Mouse (Mus musculus) thymus, postnatal 4 days (tissue): ENCODE measurements at regions not wholly inside any gene's neighbourhood (a gene's known extent, or its start where the extent isn't known, plus 50 kb on each side); places are given as distances from the start of the nearest gene placed in this dataset.

Source experiments
- DNase-seq: peaks from one replicate; pipeline ENCODE4 v3.0.0; 2021

- DNase-seq = no peak
Measured at GRCm38 (mm10) chrX:52668679-52669078, 54.9 kb upstream of the Gpc3 start.

GRCm38 (mm10) chrX:52679045-52679444 lies 65.3 kb upstream of the Gpc3 start:
- peak; percentile 72 for DNase-seq

GRCm38 (mm10) chrX:52694392-52694791 lies 80.6 kb upstream of the Gpc3 start:
- DNase-seq = no peak

- DNase-seq = no peak
Measured at GRCm38 (mm10) chrX:52699615-52700014, 85.9 kb upstream of the Gpc3 start.

- DNase-seq = no peak
Measured at GRCm38 (mm10) chrX:52717495-52717894, 73.5 kb upstream of the Ccdc160 start.

GRCm38 (mm10) chrX:52738116-52738515 lies 52.9 kb upstream of the Ccdc160 start:
- no peak for DNase-seq
